Mouse (Mus musculus) retina, embryonic 14.5 days (tissue): ENCODE measurements at regions not wholly inside any gene's neighbourhood (a gene's known extent, or its start where the extent isn't known, plus 50 kb on each side); places are given as distances from the start of the nearest gene placed in this dataset.

Experiments
- DNase-seq: peaks from one replicate; pipeline ENCODE4 v3.0.0-alpha.2; 2015; ENCODE audit warnings: low spot score

DNA sequence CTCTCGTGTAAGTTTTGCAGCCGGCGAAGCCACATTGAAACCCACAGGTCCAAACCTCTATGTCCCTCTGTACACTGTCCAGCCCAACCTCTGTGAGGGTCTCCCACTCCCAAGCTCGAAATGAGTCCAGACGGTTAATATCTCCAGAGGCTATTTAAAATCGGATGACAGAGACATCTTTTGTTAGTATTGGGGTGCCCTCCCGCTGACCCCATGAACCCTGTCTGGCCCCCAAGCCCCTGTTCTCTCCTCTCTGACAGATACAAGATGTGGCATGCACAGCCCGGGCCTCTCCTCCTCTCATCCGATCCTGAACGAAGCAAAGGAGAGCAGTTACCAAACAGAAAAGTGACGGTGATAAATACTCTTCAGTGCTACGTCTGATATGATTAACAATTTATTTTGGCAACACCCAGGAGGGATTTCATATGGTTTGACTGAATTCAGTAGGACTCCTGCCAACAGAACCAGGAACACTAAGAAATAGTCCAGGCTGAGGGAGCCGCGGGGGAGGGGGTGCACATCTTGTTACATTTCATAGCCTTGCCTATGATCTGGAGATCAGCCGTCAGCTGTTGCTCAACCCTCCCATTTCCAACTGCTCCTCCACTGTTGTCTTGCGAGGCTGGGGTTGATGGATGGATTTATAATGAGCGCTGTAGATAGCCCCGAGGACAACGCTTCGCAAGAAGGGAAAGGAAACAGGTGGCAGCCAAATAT, 266.6 kb upstream of the Klf3 start:
- DNase-seq, result no peak

DNA sequence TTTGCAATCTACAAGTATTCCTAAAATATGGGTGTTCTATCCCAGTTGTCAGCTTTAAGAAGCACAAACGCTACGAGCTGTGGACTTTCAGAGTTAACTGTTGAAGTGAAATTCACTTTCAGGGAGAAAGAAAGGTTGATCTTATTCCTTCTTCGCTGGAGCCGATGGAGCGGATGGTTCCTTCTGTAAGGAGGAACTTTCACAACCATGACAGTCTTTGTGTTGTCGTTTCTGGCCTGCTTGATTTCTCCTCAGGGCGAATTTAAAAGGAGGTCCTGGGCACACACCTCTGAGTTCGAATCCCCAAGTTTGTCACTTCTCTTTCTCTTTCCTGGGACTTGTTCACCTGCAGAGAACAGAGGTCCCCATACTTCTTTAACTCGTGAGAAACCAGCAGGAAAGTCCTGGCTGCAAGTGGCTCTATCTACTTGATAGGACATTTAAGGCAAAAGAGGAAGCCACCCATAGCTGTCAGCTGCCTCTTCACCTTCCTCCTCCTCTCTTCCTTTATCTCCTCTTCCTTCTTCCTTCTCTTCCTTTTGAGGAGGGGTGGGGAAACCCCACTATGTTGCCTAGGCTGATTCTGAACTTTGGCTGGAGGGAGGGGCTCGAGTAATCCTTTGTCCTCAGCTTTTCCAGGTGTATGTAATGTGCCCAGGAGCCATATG, 265.9 kb upstream of the Klf3 start:
- no peak for DNase-seq

DNA sequence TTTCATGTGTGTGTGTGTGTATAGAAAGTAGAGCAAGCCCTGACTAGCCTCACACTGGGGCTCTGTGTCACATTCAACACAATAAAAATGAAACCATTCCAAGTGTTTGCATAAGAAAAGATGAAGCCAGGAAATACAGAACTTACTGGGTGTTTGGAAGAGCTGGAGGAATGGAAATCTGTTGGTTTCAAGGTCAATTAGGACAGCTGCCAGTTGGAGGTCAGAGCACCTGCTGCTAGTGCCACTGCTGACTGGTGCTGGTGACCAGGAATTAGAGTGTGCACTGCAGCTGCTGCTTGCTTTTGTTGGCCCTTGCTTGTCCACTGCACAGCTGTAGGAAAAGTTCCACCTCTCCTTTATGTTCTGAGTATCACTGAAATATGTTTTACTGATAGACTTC, 261.4 kb upstream of the Klf3 start:
- DNase-seq, result no peak

DNA sequence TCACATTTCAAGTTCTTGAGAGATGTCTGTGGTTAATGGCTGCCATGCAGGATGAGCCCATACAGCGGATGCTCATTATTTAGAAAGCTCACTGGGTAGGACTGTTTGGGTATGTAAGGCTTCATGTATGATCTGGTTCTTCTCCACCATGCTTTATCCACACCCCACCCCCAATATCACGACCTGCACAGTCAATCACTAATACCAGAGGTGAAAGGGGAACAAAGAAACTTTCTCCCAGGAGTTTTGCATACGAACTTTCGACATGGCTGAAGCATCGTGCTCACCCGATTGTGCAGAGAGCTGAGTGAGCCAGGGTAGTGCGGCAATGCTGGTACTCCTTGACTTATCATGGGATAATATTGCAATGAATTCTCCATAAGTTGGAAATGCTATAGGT, 247.3 kb upstream of the Klf3 start:
- no peak for DNase-seq

DNA sequence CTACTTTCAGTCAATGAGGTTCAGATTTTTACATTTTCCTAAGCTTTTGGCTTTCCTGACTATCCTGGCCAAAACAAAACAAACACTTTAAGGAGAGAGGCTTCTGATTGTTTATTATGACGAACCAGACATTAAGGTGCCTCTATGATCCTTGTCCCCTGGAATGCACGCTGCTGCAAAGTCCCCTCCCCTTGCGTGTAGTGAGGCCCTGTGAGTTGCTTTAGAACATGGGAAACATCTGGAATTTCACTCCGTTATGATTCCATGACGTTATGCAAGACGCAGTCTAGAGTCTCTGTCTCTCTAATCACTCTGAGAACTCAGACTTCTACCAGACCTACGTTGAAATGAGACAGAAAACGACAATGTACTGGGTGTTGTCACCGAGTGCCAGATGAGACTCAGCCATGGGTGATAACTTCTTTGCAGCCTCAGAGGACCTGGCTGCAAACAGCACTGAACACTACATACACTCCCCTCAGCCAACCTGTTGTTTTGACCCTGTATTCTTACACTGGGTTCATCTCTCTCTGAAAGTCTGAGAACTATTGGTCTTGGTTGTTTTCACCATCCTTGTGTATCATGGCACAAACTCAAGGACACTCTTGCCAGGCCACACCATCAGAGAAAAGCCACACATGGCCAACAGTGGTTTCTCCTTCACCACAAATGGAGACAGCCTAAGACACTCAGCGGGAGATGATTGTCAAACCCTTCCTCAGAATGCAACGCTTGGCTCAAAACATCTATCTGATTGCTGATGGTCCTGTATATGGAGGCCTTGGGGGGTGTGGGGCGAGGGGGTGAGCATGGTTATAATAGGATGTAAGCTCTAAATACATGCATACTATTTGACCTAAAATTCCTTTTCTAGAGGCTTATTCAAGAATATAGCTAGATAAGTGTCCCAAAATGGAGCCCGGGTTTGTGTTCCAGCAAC, 236.5 kb upstream of the Klf3 start:
- DNase-seq, result no peak

DNA sequence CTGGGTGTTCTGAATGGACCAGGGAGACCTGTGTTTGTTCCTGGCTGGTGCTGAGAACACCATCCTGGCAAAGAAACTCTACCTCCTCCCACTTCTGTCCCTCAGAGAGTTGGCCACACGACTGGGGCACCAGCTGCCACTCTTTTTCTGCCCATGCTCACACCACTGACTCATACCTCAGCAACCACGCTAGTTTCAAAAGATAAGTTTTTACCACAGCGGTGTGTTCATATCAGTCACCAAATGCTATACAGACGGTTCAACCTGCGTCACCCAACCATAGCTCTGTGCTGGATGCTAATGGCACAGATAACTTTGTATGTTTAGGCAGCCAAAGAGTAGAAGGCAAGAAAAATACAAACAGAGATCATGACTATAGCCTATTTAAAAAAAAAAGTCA, 235.4 kb upstream of the Klf3 start:
- no peak for DNase-seq

DNA sequence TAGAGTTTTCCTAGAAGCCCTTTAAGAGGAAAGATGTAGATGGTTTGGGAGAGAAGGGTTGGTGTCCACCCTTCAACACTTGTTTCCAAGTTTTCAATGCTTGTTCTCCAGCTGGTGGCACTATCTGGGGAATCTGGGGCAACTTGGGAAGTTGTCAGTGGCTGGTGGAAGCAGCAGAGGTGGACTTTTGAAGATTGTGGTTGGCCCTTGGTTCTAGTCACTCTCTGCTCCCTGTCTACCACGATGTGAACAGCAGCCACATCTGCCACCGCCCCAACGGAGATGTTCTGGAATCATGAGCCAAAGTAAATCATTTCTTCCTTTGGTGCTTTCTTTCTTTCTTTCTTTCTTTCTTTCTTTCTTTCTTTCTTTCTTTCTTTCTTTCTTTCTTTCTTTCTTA, 234.9 kb upstream of the Klf3 start:
- no peak for DNase-seq

DNA sequence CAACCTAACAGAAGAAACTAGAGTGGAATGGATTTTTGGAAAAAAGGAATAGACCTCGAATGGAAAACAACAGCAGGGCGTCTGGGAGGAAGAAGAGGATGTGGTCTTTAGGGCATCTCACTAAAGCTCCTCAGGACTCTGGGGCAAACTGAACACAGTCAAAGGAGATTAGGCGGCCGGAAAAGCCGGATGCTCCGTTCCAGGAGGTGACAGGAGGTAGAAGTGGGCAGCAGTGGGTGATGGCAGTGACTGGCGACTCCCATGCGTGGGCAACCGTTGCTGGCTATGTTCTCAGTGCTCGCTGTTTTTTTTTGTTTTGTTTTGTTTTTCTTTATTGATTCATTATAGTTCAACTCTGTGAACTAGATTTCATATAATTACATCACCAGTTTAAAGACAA, 228.8 kb upstream of the Klf3 start:
- DNase-seq, result no peak

DNA sequence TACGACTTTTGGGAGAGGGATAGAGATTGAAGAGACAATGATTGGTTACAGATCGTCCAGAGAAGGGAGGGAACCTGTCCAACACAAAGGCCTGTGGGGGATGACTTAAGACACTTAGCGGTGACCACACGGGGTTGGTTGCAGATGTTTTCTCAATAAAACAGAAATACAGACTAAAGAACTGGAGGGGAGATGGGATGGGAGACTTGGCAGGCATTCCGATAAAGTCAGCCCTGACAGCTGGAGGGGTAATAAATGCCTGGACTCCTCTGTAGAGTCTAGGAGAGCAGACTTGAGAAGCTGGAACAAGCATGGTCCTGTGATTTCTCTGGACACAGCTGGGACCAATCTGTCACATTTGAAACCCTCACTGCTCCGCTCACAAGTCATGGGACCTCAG, 227.3 kb upstream of the Klf3 start:
- no peak for DNase-seq

DNA sequence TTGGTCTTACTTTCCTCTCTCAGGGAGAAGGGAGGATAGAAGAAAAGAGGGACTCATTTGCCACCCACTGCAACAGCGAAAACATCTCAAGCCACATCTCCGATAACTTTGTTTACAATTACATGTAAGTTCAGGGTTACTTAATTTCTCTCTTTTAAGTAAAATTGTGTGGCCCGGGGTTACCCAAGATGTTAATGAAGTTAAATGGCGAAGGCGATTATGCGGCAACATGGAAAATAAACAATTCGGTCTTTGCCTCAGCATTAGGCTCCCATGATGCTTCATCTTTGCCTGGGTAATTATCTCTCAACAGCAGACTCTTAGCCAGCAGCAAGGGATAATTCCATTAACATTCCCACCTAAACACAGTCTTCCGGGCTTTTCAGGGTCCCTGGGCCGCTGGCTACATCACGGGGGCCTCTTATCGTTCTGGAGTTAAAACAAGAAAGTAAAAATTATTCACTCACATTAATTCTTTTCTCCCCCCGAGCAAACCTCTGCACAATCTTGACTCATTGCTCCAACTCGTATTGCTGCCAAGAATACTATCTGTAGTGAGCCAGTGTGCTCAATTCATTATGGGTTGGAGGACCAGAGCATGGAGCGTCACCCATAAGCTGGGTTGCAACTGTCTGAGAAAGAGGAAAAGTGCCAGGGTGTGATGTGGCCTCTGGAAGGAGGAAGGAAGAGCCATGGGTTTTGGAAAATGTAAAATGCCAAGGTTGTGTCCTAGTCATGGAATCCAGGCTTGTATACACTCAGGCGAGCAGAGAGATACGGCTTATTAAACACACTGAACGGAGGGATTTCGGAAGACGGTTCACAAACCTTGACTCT, 226.5 kb upstream of the Klf3 start:
- no peak for DNase-seq

DNA sequence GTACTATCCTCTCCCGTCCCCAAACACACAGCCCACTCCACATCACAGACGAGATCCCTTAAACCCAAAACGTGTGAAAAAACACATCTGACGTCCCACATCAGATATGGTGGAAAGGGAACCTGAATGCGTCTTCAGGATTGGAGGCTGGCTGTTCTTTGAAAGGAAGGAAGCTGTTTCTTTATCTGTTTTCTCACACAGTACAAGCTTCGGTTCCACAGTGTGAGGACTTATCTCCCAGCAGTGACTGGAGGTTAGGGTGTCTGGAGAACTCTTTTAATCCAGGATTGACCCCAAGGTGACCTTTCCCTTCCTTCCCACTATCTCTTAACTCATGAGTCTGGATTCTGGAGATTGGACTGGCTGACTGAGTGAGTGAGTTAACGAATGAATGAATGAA, 225.8 kb upstream of the Klf3 start:
- no peak for DNase-seq

DNA sequence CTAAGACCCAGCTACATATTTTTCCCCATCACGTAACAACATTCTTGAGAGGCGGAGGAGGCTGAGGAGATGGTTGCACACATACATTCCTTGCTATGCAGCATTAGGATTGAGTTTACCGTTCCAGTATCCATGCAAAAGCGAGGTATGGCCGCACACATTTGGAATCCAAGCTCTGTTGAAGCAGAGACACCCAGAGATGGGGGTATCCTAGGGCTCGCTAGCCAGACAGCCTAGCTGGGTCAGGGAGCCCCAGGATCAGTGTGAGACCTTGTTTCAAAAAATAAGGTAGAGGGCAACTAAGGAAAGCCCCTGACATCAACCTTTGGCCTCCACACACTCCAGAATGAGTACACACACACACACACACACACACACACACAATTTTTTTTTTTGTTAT, 224.7 kb upstream of the Klf3 start:
- no peak for DNase-seq

DNA sequence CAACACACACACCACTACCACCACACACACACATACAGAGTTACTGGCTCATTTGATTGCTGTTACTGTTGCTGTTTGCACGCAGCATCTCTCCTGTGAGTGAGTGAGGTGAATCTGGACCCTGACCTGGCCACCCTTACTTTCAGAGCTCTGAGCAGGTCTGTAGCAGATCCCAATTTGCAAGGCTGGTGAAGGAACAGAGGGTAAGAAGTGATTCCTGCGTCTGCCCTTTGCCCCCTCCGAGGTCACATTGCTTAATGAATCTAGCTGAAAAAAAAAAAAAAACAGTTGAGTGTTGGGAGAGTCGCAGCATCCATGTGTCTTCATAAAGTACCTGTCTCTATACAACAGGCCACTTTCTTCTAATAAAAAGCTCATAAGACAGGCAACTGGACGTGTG, 224.1 kb upstream of the Klf3 start:
- DNase-seq, result no peak

DNA sequence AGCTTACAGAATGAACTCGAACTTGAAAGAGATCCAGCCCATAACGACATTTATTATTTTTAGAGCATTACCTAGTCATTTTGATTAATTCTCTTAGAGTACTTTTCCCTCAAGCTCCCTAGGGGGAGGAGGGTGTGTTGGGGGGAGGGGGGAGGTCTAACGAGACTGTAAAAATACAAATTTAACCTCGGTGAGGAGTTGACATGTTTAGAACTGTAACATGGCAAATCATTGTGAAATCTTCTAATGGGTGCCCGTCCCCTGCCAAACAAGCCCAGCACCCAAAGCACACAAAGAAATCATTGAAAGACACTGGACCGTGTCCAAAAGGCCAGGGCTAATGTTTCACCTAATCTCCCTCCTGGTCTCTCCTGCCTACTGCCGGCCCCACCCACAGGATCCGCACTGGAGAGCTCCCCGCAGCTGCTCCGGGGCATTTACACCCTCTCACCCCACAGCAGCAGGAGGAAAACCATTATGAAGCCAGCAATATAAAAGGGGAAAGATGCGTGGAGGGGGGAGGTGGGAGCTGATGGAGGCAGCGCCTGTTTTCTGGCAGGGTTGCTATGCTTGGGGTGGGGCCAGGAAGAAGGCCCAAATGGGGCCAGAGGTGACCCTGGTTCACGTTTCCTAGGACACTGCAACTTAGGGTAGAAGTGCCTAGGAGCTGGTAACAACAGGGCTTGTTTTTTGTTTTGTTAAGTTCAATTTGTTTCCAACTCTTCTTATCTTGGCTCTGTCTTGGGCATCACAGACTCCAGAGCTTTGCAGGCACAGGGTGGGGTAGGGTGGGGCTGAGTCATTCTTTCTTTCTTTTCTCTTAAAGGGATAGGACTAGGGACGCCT, 223.5 kb upstream of the Klf3 start:
- no peak for DNase-seq

DNA sequence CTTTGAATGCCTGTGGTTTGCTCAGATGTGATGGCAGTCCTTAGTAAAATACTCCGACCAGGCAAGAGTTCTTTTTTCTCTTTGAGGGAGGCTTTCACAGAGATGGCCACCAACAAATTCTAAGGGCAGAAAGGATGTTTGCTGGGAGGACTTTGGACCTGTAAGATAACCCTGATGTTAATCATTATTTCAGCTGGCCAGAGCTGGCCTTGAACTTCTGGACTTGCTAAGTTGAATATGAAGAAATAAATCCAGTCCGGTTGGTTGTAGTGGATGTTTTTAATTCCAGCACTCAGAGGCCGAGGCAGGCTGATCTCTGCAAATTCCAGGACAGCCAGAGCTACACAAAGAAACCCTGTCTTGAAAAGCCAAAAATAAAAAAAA, 222.9 kb upstream of the Klf3 start:
- DNase-seq, result no peak

DNA sequence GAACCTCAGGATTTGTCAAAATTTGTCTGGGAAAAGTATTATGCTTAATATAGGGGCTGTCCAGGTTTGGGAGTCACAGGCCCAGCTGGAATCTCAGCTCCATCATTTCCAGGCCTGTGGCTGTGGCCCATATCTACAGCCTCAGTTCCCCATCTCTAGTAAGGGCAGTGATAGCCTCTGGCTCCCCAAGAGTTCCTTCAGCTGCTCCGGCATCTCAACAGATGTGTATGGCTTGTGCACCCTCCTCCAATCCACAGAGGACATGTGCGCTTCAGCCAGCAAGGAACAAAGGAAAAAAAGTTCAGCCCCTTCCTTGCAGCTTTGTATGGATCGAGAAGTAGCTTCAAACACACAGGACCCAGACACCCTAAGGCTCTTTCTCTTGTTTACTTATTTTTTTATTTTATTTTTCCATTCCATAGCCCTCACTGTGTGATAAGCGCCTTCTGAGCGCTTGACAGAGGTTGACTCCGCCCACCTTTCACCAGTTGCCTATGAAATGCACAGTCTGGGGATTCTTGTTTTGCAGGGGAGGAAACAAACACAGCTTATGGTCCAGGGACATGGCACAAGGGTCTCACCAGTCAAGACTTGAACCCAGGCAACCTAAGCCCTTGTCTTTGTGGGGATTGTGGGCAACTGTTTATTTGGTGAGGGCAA, 222.3 kb upstream of the Klf3 start:
- DNase-seq, result no peak

DNA sequence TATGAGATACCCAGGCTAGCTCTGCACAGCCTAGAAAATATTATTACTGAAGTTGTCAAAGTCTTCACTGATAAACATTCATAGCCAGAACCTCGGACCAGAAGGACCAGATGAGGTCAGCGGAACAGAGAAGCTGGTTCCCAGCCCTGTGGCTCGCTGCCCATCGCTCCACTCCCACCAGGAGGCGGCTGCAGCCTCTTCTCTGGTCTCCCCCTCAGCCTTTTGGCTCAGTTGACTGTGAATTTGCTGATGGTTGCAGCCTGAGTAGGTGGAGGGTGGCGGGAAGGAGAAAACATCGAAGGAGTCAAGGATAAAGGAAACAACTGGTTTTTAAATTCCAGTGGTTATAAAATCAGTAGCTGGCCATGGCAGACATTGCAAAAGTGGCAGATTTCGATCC, 221.7 kb upstream of the Klf3 start:
- DNase-seq, result no peak

DNA sequence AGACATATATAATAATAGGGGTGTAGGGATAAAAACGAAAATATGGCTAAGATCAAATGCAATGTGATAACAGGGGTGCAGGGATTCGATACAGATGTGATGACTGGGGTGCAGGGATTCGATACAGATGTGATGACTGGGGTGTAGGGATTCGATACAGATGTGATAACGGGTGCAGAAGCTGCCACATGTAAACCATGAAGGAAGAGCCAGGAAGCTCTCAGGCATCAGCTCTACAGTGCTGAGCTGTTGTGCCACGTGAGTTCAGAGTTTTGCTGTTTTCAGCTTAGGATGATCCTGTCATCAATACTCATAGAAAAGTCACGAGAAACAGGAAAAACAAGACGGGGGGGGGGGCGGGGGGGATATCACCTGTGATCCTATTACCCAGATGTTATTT, 221.2 kb upstream of the Klf3 start:
- no peak for DNase-seq

DNA sequence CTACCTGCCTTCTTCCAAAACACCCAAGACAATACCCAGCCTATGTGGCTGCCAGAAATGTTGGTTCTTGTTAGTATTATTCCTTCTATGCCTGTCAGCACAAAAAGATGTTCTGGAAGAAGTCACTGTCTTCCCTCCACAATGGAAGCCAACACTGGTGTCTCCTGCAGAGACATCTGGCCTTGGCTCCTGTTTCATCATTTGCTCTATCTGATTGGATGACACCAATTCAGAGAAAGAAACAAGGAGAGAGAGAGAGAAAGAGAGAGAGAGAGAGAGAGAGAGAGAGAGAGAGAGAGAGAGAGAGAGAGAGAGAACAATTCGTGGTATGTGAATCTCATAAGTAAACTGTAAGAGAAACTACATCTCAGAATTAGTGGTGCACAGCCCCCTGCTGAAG, 218.9 kb upstream of the Klf3 start:
- no peak for DNase-seq

DNA sequence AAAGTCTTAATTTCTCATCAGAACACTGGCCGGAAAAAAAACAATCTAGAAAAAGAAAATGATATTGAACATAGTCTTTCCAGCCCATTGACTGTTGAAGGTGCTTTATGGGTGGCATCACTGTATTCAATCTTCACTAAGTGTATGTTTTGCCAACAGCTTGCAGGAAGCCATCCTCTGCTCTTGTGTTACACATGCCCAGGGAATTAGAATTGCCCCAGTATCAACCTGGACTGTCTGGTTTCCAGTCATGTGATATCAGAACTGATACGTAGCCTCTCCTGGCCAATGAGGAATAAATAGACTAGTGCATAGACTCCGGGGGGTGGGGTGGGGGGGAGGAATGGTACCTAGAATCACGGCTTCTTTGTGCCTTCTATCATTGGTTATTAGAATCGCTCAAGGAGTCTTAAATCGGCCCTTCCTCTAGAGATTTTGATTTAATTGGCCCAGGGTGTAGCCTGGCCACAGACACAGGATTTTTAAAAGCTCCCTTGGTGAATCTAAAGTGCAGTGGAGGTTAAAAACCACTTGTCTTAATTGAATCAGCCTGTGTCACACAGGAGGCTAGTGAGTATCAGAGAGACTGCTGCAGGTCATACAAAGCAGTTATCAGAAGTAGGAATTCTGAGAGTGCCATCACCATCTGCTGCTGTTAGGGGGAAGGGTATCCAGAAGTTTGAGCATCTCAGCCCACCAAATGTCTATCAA, 218.0 kb upstream of the Klf3 start:
- no peak for DNase-seq
